Mouse (Mus musculus) bone marrow, adult 2 months (tissue): ENCODE measurements around the gene Crybg2. TPM values are rescaled to one million over a fixed set of nuclear protein-coding genes. Genes with fewer than 3 reads are reported as not detected.
A peak's percentile ranks its signal among the peaks of the same experiment; 100 is the strongest.

Source experiments
- H3K27ac ChIP-seq: fragments of 200-500 bp; 2 replicates; pipeline ENCODE4 v1.5.1; 2012; ENCODE audit warnings: low read depth, mild to moderate bottlenecking, control low read depth, inconsistent platforms, low read length; ENCODE audit not compliant: control insufficient read depth, poor library complexity, insufficient read depth
- H3K4me1 ChIP-seq: fragments of 200-500 bp; 2 replicates; pipeline ENCODE4 v1.6.1; 2011; ENCODE audit warnings: low read length; ENCODE audit not compliant: control insufficient read depth, insufficient read depth
- H3K4me3 ChIP-seq: fragments of 200-500 bp; replicated peaks from 2 replicates; pipeline ENCODE3; 2011; ENCODE audit warnings: mild to moderate bottlenecking, low read depth, low read length, control low read depth; ENCODE audit not compliant: control insufficient read depth
- CTCF ChIP-seq: fragments of 200-500 bp; IDR thresholded peaks from 2 replicates; pipeline ENCODE4 v1.5.1; 2011; ENCODE audit warnings: low read length, control low read depth; ENCODE audit not compliant: control insufficient read depth, insufficient read depth
- POLR2A ChIP-seq: fragments of 200-500 bp; IDR thresholded peaks from 2 replicates; pipeline ENCODE4 v1.6.1; 2011; ENCODE audit warnings: low read depth, mild to moderate bottlenecking, control low read depth, low read length, borderline replicate concordance; ENCODE audit not compliant: control insufficient read depth
- WGBS: fragments of 180-500 bp; shearing (Covaris S2); methylation state at CpG from one replicate; pipeline ENCODE4 v1.1.7; 2018; 5-methylcytosine and 5-hydroxymethylcytosine counted together
- polyA plus RNA-seq: library from polyadenylated mRNA; stranded (reverse); fragments of >200 nt; gene quantifications from 2 replicates; pipeline ENCODE4 v1.2.4, GENCODE M21; 2011; ENCODE audit warnings: low replicate concordance; ENCODE audit not compliant: missing spikeins, insufficient read depth, insufficient read length

Gene Crybg2
- polyA plus RNA-seq, 1 experiment, result 4.6 TPM

- H3K4me3 ChIP-seq, result no peak overlapping the region
- TF ChIP-seq POLR2A (no peak), CTCF (no peak)
- WGBS, result 44% methylated on average over 8 of the region's 8 CpGs
Measured at GRCm38 (mm10) chr4:134062561-134062960, 1.9 kb downstream of the Crybg2 start.

DNA sequence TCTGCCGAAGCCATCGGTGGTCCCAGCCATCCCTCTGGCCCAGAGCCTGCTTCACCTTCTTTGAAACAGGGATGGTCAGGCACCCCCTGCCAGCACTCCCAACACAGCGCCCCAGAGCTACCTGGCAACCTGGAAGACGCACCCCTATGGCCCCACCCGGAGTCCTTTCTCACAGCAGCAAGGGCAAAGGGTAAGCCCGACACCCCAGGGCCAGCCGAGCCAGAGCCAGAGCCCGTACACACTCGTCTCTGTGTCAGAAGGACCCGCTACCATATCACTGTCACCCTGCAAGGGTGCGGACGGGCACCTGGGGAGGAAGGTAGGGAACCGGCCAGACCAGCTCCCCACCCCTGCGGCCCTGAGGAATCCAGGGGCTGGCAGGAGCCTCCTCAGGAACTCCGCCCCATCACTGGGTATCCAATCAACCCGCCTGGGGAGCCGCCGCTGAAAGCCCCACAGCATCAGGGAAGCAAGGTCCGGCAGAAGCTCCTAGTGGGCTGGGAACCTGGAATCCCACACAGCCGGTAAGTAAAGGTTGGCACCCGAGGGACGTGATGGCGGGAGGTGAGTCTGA, 4.9 kb downstream of the Crybg2 start:
- TF ChIP-seq POLR2A (no peak), CTCF (no peak)
- H3K4me3 ChIP-seq, result no peak overlapping the region
- 67% methylated on average over 23 of the region's 23 CpGs for WGBS
- H3K27ac ChIP-seq, result no peak overlapping the region
- no peaks in the 10 kb centered on the region for H3K4me1 ChIP-seq

More at GRCm38 (mm10) chr4:134062561-134062960, 1.9 kb downstream of the Crybg2 start:
- Histone ChIP-seq H3K27ac (no peak overlapping the region), H3K4me1 (no peaks in the 10 kb centered on the region)

GRCm38 (mm10) chr4:134067383-134067782, 6.8 kb downstream of the Crybg2 start:
- WGBS, result 85% methylated on average over 8 of the region's 8 CpGs
- no peak overlapping the region for H3K27ac ChIP-seq
- H3K4me3 ChIP-seq, result no peak overlapping the region
- H3K4me1 ChIP-seq, result no peaks in the 10 kb centered on the region
- TF ChIP-seq POLR2A (no peak), CTCF (no peak)

- no peak overlapping the region for H3K27ac ChIP-seq
- WGBS, result 82% methylated on average over 7 of the region's 7 CpGs
- TF ChIP-seq CTCF, result no peak
- no peak overlapping the region for H3K4me3 ChIP-seq
- no peaks in the 10 kb centered on the region for H3K4me1 ChIP-seq
Measured at GRCm38 (mm10) chr4:134067833-134068544, 7.4 kb downstream of the Crybg2 start.

- Histone ChIP-seq H3K4me1 (no peaks in the 10 kb centered on the region), H3K4me3 (no peak overlapping the region), H3K27ac (no peak overlapping the region)
- WGBS, result 79% methylated on average over 4 of the region's 4 CpGs
- TF ChIP-seq POLR2A (no peak), CTCF (no peak)
Measured at GRCm38 (mm10) chr4:134068793-134069580, 8.4 kb downstream of the Crybg2 start.

GRCm38 (mm10) chr4:134078694-134079093, 18.1 kb downstream of the Crybg2 start:
- H3K4me3 ChIP-seq, result no peak overlapping the region
- WGBS, result 36% methylated on average over 3 of the region's 3 CpGs
- H3K4me1 ChIP-seq, result no peaks in the 10 kb centered on the region; the same call in 1 of the 2 replicates
- TF ChIP-seq CTCF (peak; percentile 56), POLR2A (no peak)
- H3K27ac ChIP-seq, result no peak overlapping the region

DNA sequence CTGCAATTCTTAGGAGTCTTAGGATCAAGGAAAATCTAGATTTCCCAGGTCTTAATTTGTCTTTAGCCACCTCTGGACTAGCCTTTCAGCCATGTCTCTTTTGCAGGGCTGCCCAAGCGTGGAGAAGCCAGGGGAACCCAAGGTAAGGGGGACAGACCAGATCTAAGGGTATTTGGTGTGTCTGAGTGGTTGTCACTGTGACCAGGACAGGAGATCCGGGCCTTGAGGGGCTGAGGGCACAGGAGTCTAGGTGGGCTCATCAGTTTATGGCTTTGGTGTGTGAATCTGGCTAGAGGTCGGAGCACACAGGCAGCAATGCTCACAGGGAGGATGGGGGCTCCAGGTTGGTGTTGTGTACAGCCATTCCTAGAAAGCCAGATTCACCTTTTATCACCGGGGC, 20.1 kb downstream of the Crybg2 start:
- WGBS, result 75% methylated on average over 4 of the region's 4 CpGs
- H3K27ac ChIP-seq, result no peak overlapping the region
- H3K4me1 ChIP-seq, result no peaks in the 10 kb centered on the region; the same call in 1 of the 2 replicates
- TF ChIP-seq POLR2A (no peak), CTCF (no peak)
- H3K4me3 ChIP-seq, result no peak overlapping the region

- Histone ChIP-seq H3K27ac (no peak overlapping the region), H3K4me3 (peak overlapping the region; percentile 52), H3K4me1 (no peaks in the 10 kb centered on the region; the same call in 1 of the 2 replicates)
- TF ChIP-seq POLR2A, result 0 out of 2 replicates have a peak, but pooled peaks have one; percentile 33
- TF ChIP-seq CTCF, result no peak
- under 1% methylated on average over 41 of the region's 41 CpGs for WGBS
Measured at GRCm38 (mm10) chr4:134081730-134082386, 21.2 kb downstream of the Crybg2 start.
